Mouse (Mus musculus) telencephalon, adult 2 months (tissue): ENCODE data around the gene Csrp2.

Source experiments
- DNase-seq: peaks from one replicate; pipeline ENCODE4 v3.0.0-alpha.2; 2011; ENCODE audit warnings: low read depth, low spot score

Csrp2 gene

GRCm38 (mm10) chr10:110971044-110971443 lies 51.5 kb downstream of the Csrp2 start:
- DNase-seq, result no peak

GRCm38 (mm10) chr10:110971483-110971882 lies 51.9 kb downstream of the Csrp2 start:
- DNase-seq, result no peak

GRCm38 (mm10) chr10:110971998-110972397 lies 52.4 kb downstream of the Csrp2 start:
- no peak for DNase-seq

GRCm38 (mm10) chr10:110974463-110974862 lies 54.9 kb downstream of the Csrp2 start:
- peak; percentile 33 for DNase-seq

- no peak for DNase-seq
These were observed 55.3 kb downstream of the Csrp2 start for GRCm38 (mm10) chr10:110974885-110975284.

GRCm38 (mm10) chr10:110976046-110976445 lies 56.5 kb downstream of the Csrp2 start:
- peak; percentile 24 for DNase-seq

- no peak for DNase-seq
These were observed 57.8 kb downstream of the Csrp2 start for GRCm38 (mm10) chr10:110977379-110977778.

GRCm38 (mm10) chr10:110979431-110979830 lies 59.8 kb downstream of the Csrp2 start:
- DNase-seq, result no peak

- DNase-seq, result no peak
These were observed 60.9 kb downstream of the Csrp2 start for GRCm38 (mm10) chr10:110980441-110980840.

GRCm38 (mm10) chr10:110982771-110983170 lies 63.2 kb downstream of the Csrp2 start:
- no peak for DNase-seq

GRCm38 (mm10) chr10:110986682-110987081 lies 67.1 kb downstream of the Csrp2 start:
- DNase-seq, result no peak
